16 mouse cellular contexts compared by ENCODE assay signal in genomic region chr9:62544856-62545255, GRCm38 (mm10). TPM values are rescaled to one million over a fixed set of nuclear protein-coding genes. Genes with fewer than 3 reads are reported as not detected.
DNase-seq lines count a peak whose midpoint lies in the region; ATAC-seq and TF ChIP-seq lines count a peak whose summit lies in the region.
"Had no signal": no experiment of that assay in that cellular context is flagged by ENCODE, and none has a peak within 500 bp of the region (broad histone marks: within the 10 kb centered on the region; RNA-seq: fewer than 3 reads in every experiment).

No protein-coding gene starts in this region.

- 75% methylated on average over 10 of the region's 10 CpGs for WGBS in midbrain, embryonic 11.5 days
- WGBS in midbrain, embryonic 16.5 days = 46% methylated on average over 10 of the region's 10 CpGs
- 76% methylated on average over 10 of the region's 10 CpGs for WGBS in cerebellum, adult 2 months
- WGBS in heart, embryonic 11.5 days (ENCODE audit: insufficient replicate concordance) = 64% methylated on average over 10 of the region's 10 CpGs

- no peak overlapping the region for H3K4me2 ChIP-seq in midbrain, embryonic 11.5 days
- H3K4me2 ChIP-seq in midbrain, embryonic 16.5 days (ENCODE audit: low read length) = no peak overlapping the region
- no peak overlapping the region for H3K4me2 ChIP-seq in heart, embryonic 11.5 days
- H3K4me2 ChIP-seq: heart, embryonic 15.5 days; liver, embryonic 12.5 days; lung, embryonic 15.5 days had no signal

- H3K36me3 ChIP-seq in midbrain, embryonic 11.5 days (ENCODE audit: control insufficient read depth, insufficient read depth, low read length) = no peaks in the 10 kb centered on the region
- no peaks in the 10 kb centered on the region for H3K36me3 ChIP-seq in midbrain, embryonic 16.5 days (ENCODE audit: control insufficient read depth, insufficient read depth, low read length)
- no peaks in the 10 kb centered on the region for H3K36me3 ChIP-seq in heart, embryonic 11.5 days (ENCODE audit: control insufficient read depth, insufficient read depth, low read length)
- H3K36me3 ChIP-seq: heart, embryonic 15.5 days; liver, embryonic 12.5 days; lung, embryonic 15.5 days had no signal

- H3K27me3 ChIP-seq in midbrain, embryonic 11.5 days (ENCODE audit: control insufficient read depth, insufficient read depth, low read length) = no peaks in the 10 kb centered on the region
- no peaks in the 10 kb centered on the region for H3K27me3 ChIP-seq in midbrain, embryonic 16.5 days (ENCODE audit: control insufficient read depth, insufficient read depth, low read depth, low read length)
- no peaks in the 10 kb centered on the region for H3K27me3 ChIP-seq in cerebellum, adult 2 months (ENCODE audit: control insufficient read depth, insufficient read depth, low read length)
- 0 out of 2 replicates have a peak, but pooled peaks cover 3% of the 10 kb centered on the region for H3K27me3 ChIP-seq in heart, embryonic 11.5 days (ENCODE audit: control insufficient read depth, insufficient read depth, low read length)
- H3K27me3 ChIP-seq: lung, embryonic 15.5 days had no signal

- peak; percentile 64 to 76 for DNase-seq in frontal cortex, adult 2 months (ENCODE audit: extremely low spot score in 1 of 2, low spot score in 1 of 2)
- DNase-seq in frontal cortex, postnatal 14 days (ENCODE audit: low spot score in 2 of 2) = no peak
- peak; percentile 56 for DNase-seq in midbrain, embryonic 11.5 days (ENCODE audit: low spot score, missing footprints)
- DNase-seq in cerebellum, adult 2 months = peak; percentile 7 to 20
- peak; percentile 4 to 12 for DNase-seq in cerebellum, postnatal 36 days
- no peak for DNase-seq in testis, postnatal 10 days (ENCODE audit: low spot score)
- DNase-seq: adrenal gland, adult 2 months; kidney, adult 2 months; kidney, postnatal 36 days; thymus, postnatal 25 days had no signal

- H3K9ac ChIP-seq in midbrain, embryonic 11.5 days (ENCODE audit: low read length) = no peak overlapping the region
- H3K9ac ChIP-seq in midbrain, embryonic 16.5 days (ENCODE audit: low read depth, low read length) = no peak overlapping the region
- H3K9ac ChIP-seq in heart, embryonic 11.5 days (ENCODE audit: low read depth, low read length) = no peak overlapping the region
- H3K9ac ChIP-seq: heart, embryonic 15.5 days; liver, embryonic 12.5 days; lung, embryonic 15.5 days had no signal

- no peak for TF ChIP-seq POLR2A in cerebellum, adult 2 months (IDR thresholded peaks at IDR 0.05; ENCODE audit: borderline replicate concordance, insufficient read depth, low read length)

- no peak for TF ChIP-seq CTCF in cerebellum, adult 2 months (IDR thresholded peaks at IDR 0.05; ENCODE audit: borderline replicate concordance, insufficient read depth, low read depth, low read length)

- no peak for ATAC-seq in midbrain, embryonic 11.5 days (ENCODE audit: low FRiP score)
- no peak for ATAC-seq in midbrain, embryonic 16.5 days
- ATAC-seq in heart, embryonic 11.5 days (replicated peaks; ENCODE audit: insufficient number of reproducible peaks, low FRiP score, low TSS enrichment) = no peak
- ATAC-seq: hindbrain, embryonic 16.5 days; liver, embryonic 12.5 days had no signal

- no peak overlapping the region for H3K4me3 ChIP-seq in midbrain, embryonic 11.5 days (ENCODE audit: low read depth, low read length)
- H3K4me3 ChIP-seq in midbrain, embryonic 16.5 days (ENCODE audit: low read depth, low read length) = no peak overlapping the region
- no peak overlapping the region for H3K4me3 ChIP-seq in cerebellum, adult 2 months (replicated peaks; ENCODE audit: insufficient read depth, low read depth, low read length)
- H3K4me3 ChIP-seq in heart, embryonic 11.5 days (ENCODE audit: low read depth, low read length) = no peak overlapping the region
- H3K4me3 ChIP-seq: heart, embryonic 15.5 days; liver, embryonic 12.5 days; lung, embryonic 15.5 days had no signal

- H3K9me3 ChIP-seq in midbrain, embryonic 11.5 days (ENCODE audit: control insufficient read depth, low read length) = no peaks in the 10 kb centered on the region
- no peaks in the 10 kb centered on the region for H3K9me3 ChIP-seq in midbrain, embryonic 16.5 days (replicated peaks; ENCODE audit: control insufficient read depth, low read length, poor library complexity, severe bottlenecking)
- H3K9me3 ChIP-seq in heart, embryonic 11.5 days (replicated peaks; ENCODE audit: control insufficient read depth, low read length) = no peaks in the 10 kb centered on the region
- H3K9me3 ChIP-seq: heart, embryonic 15.5 days; liver, embryonic 12.5 days; lung, embryonic 15.5 days had no signal

- H3K4me1 ChIP-seq in midbrain, embryonic 11.5 days (ENCODE audit: control insufficient read depth, insufficient read depth, low read length) = peaks cover 8% of the 10 kb centered on the region; the same call in 1 of the 2 replicates
- peaks cover 9% of the 10 kb centered on the region for H3K4me1 ChIP-seq in midbrain, embryonic 16.5 days (ENCODE audit: control insufficient read depth, insufficient read depth, low read length)
- peaks cover 37% of the 10 kb centered on the region for H3K4me1 ChIP-seq in cerebellum, adult 2 months (ENCODE audit: control insufficient read depth, insufficient read depth, low read length)
- no peaks in the 10 kb centered on the region for H3K4me1 ChIP-seq in heart, embryonic 11.5 days (ENCODE audit: control insufficient read depth, insufficient read depth, low read length)
- H3K4me1 ChIP-seq: heart, embryonic 15.5 days; liver, embryonic 12.5 days had no signal

- H3K27ac ChIP-seq in midbrain, embryonic 11.5 days (ENCODE audit: low read depth, low read length) = no peak overlapping the region
- no peak overlapping the region for H3K27ac ChIP-seq in midbrain, embryonic 16.5 days (ENCODE audit: low read length)
- H3K27ac ChIP-seq in cerebellum, adult 2 months (ENCODE audit: insufficient read depth, low read length) = no peak overlapping the region
- H3K27ac ChIP-seq in heart, embryonic 11.5 days (ENCODE audit: low read depth, low read length) = no peak overlapping the region
- H3K27ac ChIP-seq: heart, embryonic 15.5 days; liver, embryonic 12.5 days; lung, embryonic 15.5 days had no signal

RNA-seq across cellular contexts. Expression of gene Coro2b, which starts 8.0 kb away (rescaled TPM):
- 97.7 and 104 TPM in 2 replicates for polyA plus RNA-seq in frontal cortex, adult 2 months (2012; rRNA removed)
- 15.3 and 15.7 TPM in 2 replicates for polyA plus RNA-seq in midbrain, embryonic 11.5 days (2014; fragmentation: Nextera tagmentation; extraction: Ambion mirVana)
- 32.0 and 33.4 TPM in 2 replicates for polyA plus RNA-seq in midbrain, embryonic 16.5 days (2015; fragmentation: Nextera tagmentation; extraction: Ambion mirVana)
- polyA plus RNA-seq in cerebellum, adult 2 months (2012; rRNA removed) = 210 and 244 TPM in 2 replicates
- polyA plus RNA-seq in heart, embryonic 11.5 days (2014; fragmentation: Nextera tagmentation; extraction: Ambion mirVana) = 3.7 TPM in 2 replicates

Comparison
In these comparisons a context has a peak if more than half of its experiments do, and no peak if none do; other contexts are left out.
1. DNase-seq: peak in frontal cortex, adult 2 months (2 of 2), midbrain, embryonic 11.5 days (single experiment), cerebellum, adult 2 months (2 of 2) and cerebellum, postnatal 36 days (2 of 2); none in frontal cortex, postnatal 14 days (0 of 2) and testis, postnatal 10 days (single experiment).